Mouse (Mus musculus) heart, adult 2 months (tissue): Measurements from ENCODE around the gene Icmt. TPM values are rescaled to one million over a fixed set of nuclear protein-coding genes. Genes with fewer than 3 reads are reported as not detected.

Experiments used
- DNase-seq, 2 experiments: peaks; one replicate each; pipeline ENCODE4 v3.0.0; 2021
- H3K27ac ChIP-seq: fragments of 200-600 bp; 2 replicates; pipeline ENCODE4 v1.8.1; 2022
- H3K27me3 ChIP-seq: fragments of 200-500 bp; 2 replicates; pipeline ENCODE4 v1.6.1; 2012; ENCODE audit warnings: mild to moderate bottlenecking, low read length, inconsistent platforms, mixed read lengths; ENCODE audit not compliant: control insufficient read depth, insufficient read depth
- H3K36me3 ChIP-seq: fragments of 200-500 bp; 2 replicates; pipeline ENCODE4 v1.6.1; 2012; ENCODE audit warnings: low read length, inconsistent platforms; ENCODE audit not compliant: control insufficient read depth, insufficient read depth
- H3K4me1 ChIP-seq: fragments of 200-500 bp; 2 replicates; pipeline ENCODE4 v1.6.1; 2011; ENCODE audit warnings: low read length; ENCODE audit not compliant: control insufficient read depth, insufficient read depth
- H3K4me3 ChIP-seq: fragments of 200-600 bp; 2 replicates; pipeline ENCODE4 v1.8.1; 2022
- H3K79me2 ChIP-seq: fragments of 200-500 bp; replicated peaks from 2 replicates; pipeline ENCODE4 v1.6.1; 2012; ENCODE audit warnings: mild to moderate bottlenecking, inconsistent platforms, low read length, moderate library complexity, mixed read lengths; ENCODE audit not compliant: control insufficient read depth, insufficient read depth
- H3K9ac ChIP-seq: fragments of 200-500 bp; 2 replicates; pipeline ENCODE4 v1.6.1; 2012; ENCODE audit warnings: low read depth, mild to moderate bottlenecking, control low read depth, inconsistent platforms, low read length, mixed read lengths
- CTCF ChIP-seq: fragments of 200-600 bp; IDR thresholded peaks from 2 replicates; pipeline ENCODE4 v1.8.1; 2022; ENCODE audit warnings: antibody characterized with exemption, mild to moderate bottlenecking, moderate library complexity
- EP300 ChIP-seq: fragments of 200-500 bp; IDR thresholded peaks from 2 replicates; pipeline ENCODE4 v1.6.1; 2011; ENCODE audit warnings: low read depth, low read length, control low read depth; ENCODE audit not compliant: insufficient read depth
- POLR2A ChIP-seq: fragments of 200-500 bp; IDR thresholded peaks from 2 replicates; pipeline ENCODE4 v1.6.1; 2011; ENCODE audit warnings: mild to moderate bottlenecking, low read depth, low read length, control low read depth; ENCODE audit not compliant: insufficient read depth
- WGBS: fragments of 180-500 bp; shearing (Covaris S2); methylation state at CpG from one replicate; pipeline ENCODE4 v1.1.7; 2018; 5-methylcytosine and 5-hydroxymethylcytosine counted together
- intact Hi-C: fragments of 180-260 bp; cut with DNase I; formaldehyde crosslinking; loops from one replicate; pipeline ENCODE4 v1.15.1; 2025
- polyA plus RNA-seq: library from polyadenylated mRNA; depleted of rRNA; stranded (reverse); fragments of >200 nt; gene quantifications from 2 replicates; pipeline ENCODE4 v1.2.3, GENCODE M21; 2012
- total RNA-seq, 2 experiments: library from RNA; stranded (reverse); gene quantifications; 2 replicates each; pipeline ENCODE4 v1.2.3; 2021

Gene Icmt
- total and polyA plus RNA-seq, 3 experiments, result 17.7 to 28.2 (median 26.4) TPM

DNA sequence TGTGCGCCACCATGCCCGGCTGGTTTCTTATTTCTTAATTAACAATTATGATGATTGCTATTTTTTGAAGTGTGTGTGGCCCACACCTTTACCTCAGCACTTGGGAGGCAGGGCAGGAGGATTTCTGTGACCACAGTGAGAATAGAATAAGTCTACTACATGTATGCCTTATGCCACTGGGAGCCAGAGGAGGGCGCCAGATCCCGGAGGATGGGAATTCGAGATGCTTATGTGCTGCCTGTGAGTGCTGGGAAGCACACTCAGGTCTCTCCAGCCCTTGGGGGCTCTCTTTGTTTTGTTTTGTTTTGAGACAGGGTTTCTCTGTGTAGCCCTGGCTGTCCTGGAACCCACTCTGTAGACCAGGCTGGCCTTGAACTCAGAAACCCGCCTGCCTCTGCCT is 31.7 kb downstream of the Icmt start:
- Histone ChIP-seq H3K4me1 (peaks cover 2% of the 10 kb centered on the region), H3K27ac (no peak overlapping the region), H3K79me2 (peaks cover 3% of the 10 kb centered on the region; the same call in 1 of the 2 replicates), H3K36me3 (no peaks in the 10 kb centered on the region), H3K4me3 (no peak overlapping the region), H3K27me3 (no peaks in the 10 kb centered on the region), H3K9ac (no peak overlapping the region)
- WGBS, result 75% methylated on average over 6 of the region's 6 CpGs
- no peak for DNase-seq
- intact Hi-C loops, result loop anchor here (5.0 kb wide), 2 partner anchors 149 to 156 kb away; partner anchors contain the start of genes Kcnab2 and Nphp4
- TF ChIP-seq CTCF (peak; percentile 57), POLR2A (no peak), EP300 (no peak)

DNA sequence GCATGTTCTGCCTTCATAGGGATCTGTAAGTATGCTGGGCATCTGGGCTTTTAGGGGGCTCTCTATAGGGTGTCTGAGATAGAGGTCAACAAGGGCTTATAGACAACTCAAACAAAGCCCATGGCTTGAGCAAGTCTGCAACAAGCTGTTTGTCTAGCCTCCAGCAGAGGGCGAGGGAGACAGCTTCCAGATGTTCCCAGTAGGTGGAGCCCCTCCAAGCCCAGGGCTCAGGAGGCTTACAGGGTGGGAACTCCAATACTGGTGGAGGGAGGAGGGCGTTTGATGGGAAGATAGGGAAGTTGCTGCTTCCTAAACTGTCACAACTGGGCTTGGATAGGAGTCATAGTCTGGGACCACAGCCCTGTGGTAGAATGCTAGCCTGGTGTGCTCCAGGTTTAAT is 35.9 kb downstream of the Icmt start:
- Histone ChIP-seq H3K9ac (no peak overlapping the region), H3K4me3 (no peak overlapping the region), H3K27ac (no peak overlapping the region), H3K79me2 (no peaks in the 10 kb centered on the region), H3K4me1 (no peaks in the 10 kb centered on the region; the same call in 1 of the 2 replicates), H3K36me3 (no peaks in the 10 kb centered on the region), H3K27me3 (no peaks in the 10 kb centered on the region)
- 0 out of 2 replicates have a peak, but pooled peaks have one; percentile 70 for TF ChIP-seq EP300
- peak; percentile 98 for TF ChIP-seq CTCF
- TF ChIP-seq POLR2A, result no peak
- intact Hi-C loops, result loop anchor here (1.0 to 5.0 kb wide), 3 partner anchors 36 to 158 kb away; partner anchors contain the start of gene Icmt
- 16% methylated on average over 2 of the region's 2 CpGs for WGBS
- DNase-seq, result peak; percentile 59 to 77

DNA sequence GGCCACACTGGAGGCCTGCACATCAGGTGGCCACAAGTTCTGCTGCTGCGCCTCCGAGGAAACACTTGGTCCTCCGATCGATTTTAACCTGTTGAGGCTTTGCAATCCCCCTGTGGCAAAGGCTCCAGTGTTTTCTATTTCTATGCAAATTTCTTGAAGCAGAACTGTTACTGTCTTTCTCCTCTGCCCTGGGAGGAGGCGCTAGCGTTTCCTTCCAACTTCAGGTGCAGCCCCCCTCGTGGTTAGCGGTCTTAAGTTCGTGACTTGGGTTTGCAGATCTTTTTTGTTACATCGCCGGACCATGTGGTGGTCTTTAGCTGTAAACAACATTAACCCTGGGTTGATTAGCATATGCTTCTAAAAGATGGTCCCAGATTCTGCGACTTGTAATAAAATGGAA is 36.6 kb downstream of the Icmt start:
- Histone ChIP-seq H3K79me2 (no peaks in the 10 kb centered on the region), H3K27ac (no peak overlapping the region), H3K4me1 (no peaks in the 10 kb centered on the region; the same call in 1 of the 2 replicates), H3K36me3 (no peaks in the 10 kb centered on the region), H3K9ac (no peak overlapping the region), H3K27me3 (peaks cover 1% of the 10 kb centered on the region; the same call in 1 of the 2 replicates), H3K4me3 (no peak overlapping the region)
- 94% methylated on average over 12 of the region's 12 CpGs for WGBS
- intact Hi-C loops, result loop anchor here (1.0 to 5.0 kb wide), 3 partner anchors 36 to 157 kb away; partner anchors contain the start of gene Icmt
- TF ChIP-seq EP300, result no peak
- TF ChIP-seq CTCF, result no peak
- no peak for TF ChIP-seq POLR2A
- DNase-seq, result no peak

- Histone ChIP-seq H3K36me3 (no peaks in the 10 kb centered on the region), H3K4me1 (no peaks in the 10 kb centered on the region; the same call in 1 of the 2 replicates), H3K27ac (no peak overlapping the region), H3K4me3 (no peak overlapping the region), H3K79me2 (no peaks in the 10 kb centered on the region), H3K27me3 (peaks cover 12% of the 10 kb centered on the region), H3K9ac (no peak overlapping the region)
- DNase-seq, result no peak
- intact Hi-C loops, result no loop called here
- no peak for TF ChIP-seq POLR2A
- TF ChIP-seq EP300, result no peak
- no peak for TF ChIP-seq CTCF
- 47% methylated on average over 6 of the region's 6 CpGs for WGBS
These were observed 40.7 kb downstream of the Icmt start for GRCm38 (mm10) chr4:152337772-152338171.

DNA sequence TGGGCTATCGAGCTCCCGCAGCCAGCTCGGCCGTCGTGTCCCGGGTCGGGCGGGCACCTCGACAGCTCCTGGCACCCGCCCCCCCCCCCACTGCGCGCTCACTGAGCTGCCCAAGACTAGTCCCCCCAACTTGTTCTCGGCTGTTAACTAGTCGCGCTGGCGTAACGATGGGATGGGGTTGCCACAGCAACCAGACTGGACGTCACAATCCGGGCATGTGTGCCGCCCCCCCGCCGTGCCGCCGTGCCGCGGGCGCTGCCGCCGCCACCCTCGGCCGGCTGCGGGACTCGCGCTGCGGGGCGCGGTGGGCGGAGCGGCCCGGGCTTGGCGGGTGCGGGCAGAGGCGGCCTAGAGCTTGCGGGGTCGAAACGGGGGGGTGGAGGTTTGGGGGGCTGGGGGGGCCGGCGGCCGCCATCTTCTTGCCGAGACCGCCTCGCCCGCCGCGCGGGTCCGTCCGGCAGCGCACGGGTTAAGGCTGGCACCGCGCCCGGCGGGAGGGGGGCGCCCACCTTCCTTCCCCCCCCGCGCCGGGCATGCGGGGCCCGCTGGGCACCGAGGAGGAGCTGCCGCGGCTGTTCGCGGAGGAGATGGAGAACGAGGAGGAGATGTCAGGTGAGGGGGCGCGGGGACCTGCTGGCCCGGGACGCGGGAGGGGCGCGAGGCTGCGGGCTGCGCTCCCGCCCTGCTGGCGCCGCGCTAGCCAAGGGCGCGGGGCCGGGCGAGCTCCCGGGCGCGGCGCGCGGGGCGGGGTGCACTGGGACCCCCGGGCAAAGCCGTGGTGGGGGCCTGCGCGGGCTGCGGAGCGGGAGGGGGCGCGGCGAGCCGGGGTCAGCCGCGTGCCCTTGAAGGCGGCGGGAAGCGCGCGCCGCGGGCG is 41.6 kb downstream of the Icmt start, which contains the start of gene Chd5:
TSS of gene Chd5 (plus strand) at position 233 of the 874 bp plus-strand sequence.
- no peak for TF ChIP-seq EP300
- no peak for TF ChIP-seq CTCF
- TF ChIP-seq POLR2A, result no peak
- H3K79me2 ChIP-seq, result no peaks in the 10 kb centered on the region
- no peak for DNase-seq
- WGBS, result 2% methylated on average over 97 of the region's 120 CpGs
- peak within 1 kb of the TSS; percentile 24; the same call in 1 of the 2 replicates for H3K4me3 ChIP-seq
- H3K27me3 ChIP-seq, result peaks cover 12% of the 10 kb centered on the region
- no peak within 1 kb of the TSS for H3K27ac ChIP-seq
- intact Hi-C loops, result no loop called here
- H3K9ac ChIP-seq, result no peak within 1 kb of the TSS; the same call in 1 of the 2 replicates
- no peaks in the 10 kb centered on the region for H3K4me1 ChIP-seq
- no peaks in the 10 kb centered on the region for H3K36me3 ChIP-seq

- H3K27ac ChIP-seq, result no peak overlapping the region
These were observed 42.3 kb downstream of the Icmt start for GRCm38 (mm10) chr4:152339293-152339790.

More at GRCm38 (mm10) chr4:152339293-152339790, 42.3 kb downstream of the Icmt start:
- H3K4me1 ChIP-seq, result no peaks in the 10 kb centered on the region
- no peak for TF ChIP-seq CTCF
- no peak for TF ChIP-seq EP300
- no peak for TF ChIP-seq POLR2A
- no peak overlapping the region for H3K9ac ChIP-seq
- no peak overlapping the region for H3K4me3 ChIP-seq
- 7% methylated on average over 24 of the region's 26 CpGs for WGBS
- H3K36me3 ChIP-seq, result no peaks in the 10 kb centered on the region
- H3K27me3 ChIP-seq, result peaks cover 12% of the 10 kb centered on the region
- no peaks in the 10 kb centered on the region for H3K79me2 ChIP-seq
- DNase-seq, result no peak
- intact Hi-C loops, result no loop called here
